Mouse (Mus musculus) heart, adult 2 months (tissue): ENCODE measurements around the gene Clcn2.

Experiments used
- CTCF ChIP-seq: fragments of 200-600 bp; IDR thresholded peaks from 2 replicates; pipeline ENCODE4 v1.8.1; 2022; ENCODE audit warnings: antibody characterized with exemption, mild to moderate bottlenecking, moderate library complexity
- POLR2A ChIP-seq: fragments of 200-500 bp; IDR thresholded peaks from 2 replicates; pipeline ENCODE4 v1.6.1; 2011; ENCODE audit warnings: mild to moderate bottlenecking, low read depth, low read length, control low read depth; ENCODE audit not compliant: insufficient read depth

GRCm38 (mm10) chr16:20677974-20678675, 39.4 kb downstream of the Clcn2 start:
- TF ChIP-seq POLR2A = no peak
- TF ChIP-seq CTCF = no peak
